Mouse (Mus musculus): ENCODE measurements at regions not wholly inside any gene's neighbourhood (a gene's known extent, or its start where the extent isn't known, plus 50 kb on each side); places are given as distances from the start of the nearest gene placed in this dataset.

DNA sequence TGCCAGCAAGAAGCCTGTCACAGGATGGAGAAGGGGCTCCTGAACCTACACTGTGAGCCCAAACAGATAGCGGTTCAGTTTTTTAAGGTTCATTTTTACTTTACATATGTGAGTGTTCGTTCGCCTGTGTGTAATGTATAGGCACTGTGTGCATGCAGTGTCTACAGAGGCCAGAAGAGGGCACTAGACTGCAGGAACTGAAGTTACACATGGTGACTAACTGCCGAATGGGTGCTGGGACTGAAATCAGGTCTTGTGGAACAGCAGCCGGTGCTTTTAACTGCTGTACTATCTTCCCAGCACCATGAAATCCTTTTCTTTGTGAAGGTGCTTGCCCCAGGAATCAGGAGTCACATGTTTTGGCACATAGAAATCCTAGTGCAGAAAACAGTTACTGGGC lies 256.1 kb upstream of the Gadl1 start:
- TF ChIP-seq CTCF (IDR thresholded peaks at IDR 0.05) (peak; percentile 29), EP300 (IDR thresholded peaks at IDR 0.05) (no peak)

All from lung, postnatal 0 days (tissue).